In the genomic region with DNA sequence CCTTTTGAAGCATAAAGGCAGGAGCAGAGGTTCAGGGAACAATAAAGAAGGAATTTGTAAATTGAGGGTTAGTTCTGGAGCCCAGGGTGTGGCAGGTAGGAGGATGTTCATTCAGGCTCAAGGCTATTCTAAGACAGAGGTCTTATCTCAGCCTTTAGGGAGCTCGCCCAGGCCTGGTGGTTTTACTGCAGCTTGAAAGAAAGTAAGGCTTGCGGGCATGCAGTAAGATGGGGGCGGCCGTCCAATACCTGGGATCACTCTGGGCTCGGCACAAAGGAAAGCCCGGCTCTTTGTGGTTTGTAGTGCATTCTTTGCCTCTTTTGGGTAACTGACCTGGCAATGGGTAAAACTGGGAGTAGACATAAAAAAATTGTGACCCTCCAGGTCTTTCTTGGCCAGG, we compare ENCODE assay signal across 7 mouse cellular contexts. TPM values are rescaled to one million over a fixed set of nuclear protein-coding genes. Genes with fewer than 3 reads are reported as not detected.
DNase-seq lines count a peak whose midpoint lies in the region; ATAC-seq and TF ChIP-seq lines count a peak whose summit lies in the region.

No protein-coding gene starts in this region.

- peak overlapping the region; percentile 74 for H3K4me2 ChIP-seq in forebrain, postnatal 0 days (ENCODE audit: low read depth)
- peak overlapping the region; percentile 69 for H3K4me2 ChIP-seq in midbrain, embryonic 11.5 days

- ATAC-seq in forebrain, postnatal 0 days, result no peak
- ATAC-seq in midbrain, embryonic 11.5 days (ENCODE audit: low FRiP score), result peak; percentile 2; the same call in 1 of the 2 replicates

- peak overlapping the region; percentile 69 for H3K9ac ChIP-seq in forebrain, postnatal 0 days
- H3K9ac ChIP-seq in midbrain, embryonic 11.5 days (ENCODE audit: low read length), result peak overlapping the region; percentile 93

- H3K4me1 ChIP-seq in brown adipose tissue, adult 24 weeks (ENCODE audit: control insufficient read depth, insufficient read depth, insufficient read length, low read length), result peaks cover 3% of the 10 kb centered on the region
- peaks cover 11% of the 10 kb centered on the region; the same call in 1 of the 2 replicates for H3K4me1 ChIP-seq in forebrain, postnatal 0 days (ENCODE audit: insufficient read depth)
- H3K4me1 ChIP-seq in midbrain, embryonic 11.5 days (ENCODE audit: control insufficient read depth, insufficient read depth, low read length), result peaks cover 13% of the 10 kb centered on the region

- DNase-seq in right cerebral cortex, postnatal 4 days, result peak; percentile 14
- DNase-seq in right cerebral cortex, postnatal 25 days, result no peak
- DNase-seq in forebrain, postnatal 0 days, result no peak
- DNase-seq in kidney, postnatal 14 days, result peak; percentile 20
- peak; percentile 86 for DNase-seq in midbrain, embryonic 11.5 days (ENCODE audit: low spot score, missing footprints)
- DNase-seq in left cerebral cortex, adult 11 months (ENCODE audit: low spot score), result no peak

- H3K36me3 ChIP-seq in forebrain, postnatal 0 days (ENCODE audit: insufficient read depth), result no peaks in the 10 kb centered on the region; the same call in 1 of the 2 replicates
- 0 out of 2 replicates have a peak, but pooled peaks cover 3% of the 10 kb centered on the region for H3K36me3 ChIP-seq in midbrain, embryonic 11.5 days (ENCODE audit: control insufficient read depth, insufficient read depth, low read length)

- H3K4me3 ChIP-seq in brown adipose tissue, adult 24 weeks (ENCODE audit: insufficient read depth, low read depth, low read length), result peak overlapping the region; percentile 80
- H3K4me3 ChIP-seq in forebrain, postnatal 0 days (ENCODE audit: low read depth, low read length), result peak overlapping the region; percentile 85
- peak overlapping the region; percentile 87 for H3K4me3 ChIP-seq in midbrain, embryonic 11.5 days (ENCODE audit: low read depth, low read length)

- peak overlapping the region; percentile 74 for H3K27ac ChIP-seq in brown adipose tissue, adult 24 weeks (replicated peaks; ENCODE audit: low read depth, low read length)
- peak overlapping the region; percentile 81 for H3K27ac ChIP-seq in forebrain, postnatal 0 days (ENCODE audit: low read depth, low read length)
- peak overlapping the region; percentile 91 for H3K27ac ChIP-seq in midbrain, embryonic 11.5 days (ENCODE audit: low read depth, low read length)

- no peak for TF ChIP-seq CTCF in forebrain, postnatal 0 days (IDR thresholded peaks at IDR 0.05; ENCODE audit: low read depth)

- no peaks in the 10 kb centered on the region for H3K9me3 ChIP-seq in forebrain, postnatal 0 days (ENCODE audit: low read length)
- H3K9me3 ChIP-seq in midbrain, embryonic 11.5 days (ENCODE audit: control insufficient read depth, low read length), result no peaks in the 10 kb centered on the region

- H3K27me3 ChIP-seq in forebrain, postnatal 0 days (ENCODE audit: insufficient read depth, low read length), result no peaks in the 10 kb centered on the region
- no peaks in the 10 kb centered on the region for H3K27me3 ChIP-seq in midbrain, embryonic 11.5 days (ENCODE audit: control insufficient read depth, insufficient read depth, low read length)

- 22% methylated on average over 6 of the region's 6 CpGs for WGBS in forebrain, postnatal 0 days
- WGBS in midbrain, embryonic 11.5 days, result 33% methylated on average over 6 of the region's 6 CpGs

RNA-seq across cellular contexts. Expression of gene Zfp568, which starts 0.8 kb away (rescaled TPM):
- polyA plus RNA-seq in brown adipose tissue, adult 24 weeks (2012; ENCODE audit: insufficient read depth, insufficient read length, missing spikeins), result 2.4 and 4.0 TPM in 2 replicates
- 5.9 and 7.3 TPM in 2 replicates for total RNA-seq in forebrain, postnatal 0 days (2014; rRNA removed)
- polyA plus RNA-seq in forebrain, postnatal 0 days (2015; fragmentation: Nextera tagmentation; extraction: Ambion mirVana), result 0.72 and 2.1 TPM in 2 replicates
- polyA plus RNA-seq in midbrain, embryonic 11.5 days (2014; fragmentation: Nextera tagmentation; extraction: Ambion mirVana), result 11.7 and 13.0 TPM in 2 replicates

RNA-seq across cellular contexts. Expression of gene Zfp74, which starts 29.0 kb away (rescaled TPM):
- 5.3 and 7.3 TPM in 2 replicates for polyA plus RNA-seq in brown adipose tissue, adult 24 weeks (2012; ENCODE audit: insufficient read depth, insufficient read length, missing spikeins)
- total RNA-seq in forebrain, postnatal 0 days (2014; rRNA removed), result 11.9 and 14.4 TPM in 2 replicates
- 6.6 and 15.8 TPM in 2 replicates for polyA plus RNA-seq in forebrain, postnatal 0 days (2015; fragmentation: Nextera tagmentation; extraction: Ambion mirVana)
- 10.6 and 12.6 TPM in 2 replicates for polyA plus RNA-seq in midbrain, embryonic 11.5 days (2014; fragmentation: Nextera tagmentation; extraction: Ambion mirVana)

Comparison
In these comparisons a context has a peak if more than half of its experiments do, and no peak if none do; other contexts are left out.
1. DNase-seq: peak in right cerebral cortex, postnatal 4 days (single experiment), kidney, postnatal 14 days (single experiment) and midbrain, embryonic 11.5 days (single experiment); none in right cerebral cortex, postnatal 25 days (single experiment), forebrain, postnatal 0 days (single experiment) and left cerebral cortex, adult 11 months (single experiment).
2. Peak in every context shown above with its lines, with median percentiles within 50 percentile points of each other: H3K27ac ChIP-seq and H3K4me3 ChIP-seq.